Mouse (Mus musculus) G1E-ER4 (cell line): ENCODE results near the gene Fxyd3. TPM values are rescaled to one million over a fixed set of nuclear protein-coding genes. Genes with fewer than 3 reads are reported as not detected.

Source experiments
- GATA1 ChIP-seq: IDR thresholded peaks from one replicate; pipeline ENCODE4 v1.8.0; 2012; ENCODE audit warnings: low read length, inconsistent platforms
- polyA plus RNA-seq: library from polyadenylated mRNA; stranded (reverse); fragments of >175 nt; gene quantifications from 2 replicates; pipeline ENCODE4 v1.2.3, GENCODE M21; 2012

Fxyd3 gene
- polyA plus RNA-seq, 1 experiment: not detected

- no peak for TF ChIP-seq GATA1
Observed at GRCm38 (mm10) chr7:31049846-31050281, 26.6 kb downstream of the Fxyd3 start.

- no peak for TF ChIP-seq GATA1
Observed at GRCm38 (mm10) chr7:31049135-31049845, 27.2 kb downstream of the Fxyd3 start.

GRCm38 (mm10) chr7:31042431-31042910 is 34.0 kb downstream of the Fxyd3 start, which contains the start of gene Fxyd5:
Fxyd5 (minus strand) TSS chr7:31042481.
- TF ChIP-seq GATA1: no peak

GRCm38 (mm10) chr7:31041662-31042315 is 34.7 kb downstream of the Fxyd3 start:
- TF ChIP-seq GATA1: no peak

GRCm38 (mm10) chr7:31041023-31041407 is 35.5 kb downstream of the Fxyd3 start:
- no peak for TF ChIP-seq GATA1

GRCm38 (mm10) chr7:31040281-31041022 is 36.1 kb downstream of the Fxyd3 start:
- TF ChIP-seq GATA1: no peak

GRCm38 (mm10) chr7:31039011-31039410 is 37.5 kb downstream of the Fxyd3 start:
- TF ChIP-seq GATA1: no peak

GRCm38 (mm10) chr7:31037675-31038074 is 38.8 kb downstream of the Fxyd3 start:
- no peak for TF ChIP-seq GATA1

GRCm38 (mm10) chr7:31036917-31037316 is 39.6 kb downstream of the Fxyd3 start:
- TF ChIP-seq GATA1: no peak

- TF ChIP-seq GATA1: no peak
Observed at GRCm38 (mm10) chr7:31035291-31035690, 41.2 kb downstream of the Fxyd3 start.

GRCm38 (mm10) chr7:31034789-31035188 is 41.7 kb downstream of the Fxyd3 start:
- TF ChIP-seq GATA1: no peak

GRCm38 (mm10) chr7:31033409-31034165 is 42.9 kb downstream of the Fxyd3 start:
- no peak for TF ChIP-seq GATA1

GRCm38 (mm10) chr7:31031731-31032130 is 44.8 kb downstream of the Fxyd3 start:
- no peak for TF ChIP-seq GATA1

- no peak for TF ChIP-seq GATA1
Observed at GRCm38 (mm10) chr7:31030717-31031116, 45.8 kb downstream of the Fxyd3 start.

GRCm38 (mm10) chr7:31028609-31029008 is 47.9 kb downstream of the Fxyd3 start:
- no peak for TF ChIP-seq GATA1

Other genes starting within 250 kb of the Fxyd3 start
- gene Ffar3, start 220.5 kb downstream of the Fxyd3 start, polyA plus RNA-seq: not detected in 2 replicates
- gene Ffar1, start 215.1 kb downstream of the Fxyd3 start, polyA plus RNA-seq: not detected in 2 replicates
- not detected in 2 replicates for gene Cd22, start 196.4 kb downstream of the Fxyd3 start, polyA plus RNA-seq
- not detected in 2 replicates for gene Mag, start 161.8 kb downstream of the Fxyd3 start, polyA plus RNA-seq
- gene Hamp2, start 152.0 kb downstream of the Fxyd3 start, polyA plus RNA-seq: not detected in 2 replicates
- not detected in 2 replicates for gene Hamp, start 132.7 kb downstream of the Fxyd3 start, polyA plus RNA-seq
- 162 and 181 TPM in 2 replicates for gene Usf2, start 119.9 kb downstream of the Fxyd3 start, polyA plus RNA-seq
- not detected in 2 replicates for gene Lsr, start 103.2 kb downstream of the Fxyd3 start, polyA plus RNA-seq
- gene Fam187b, start 102.9 kb downstream of the Fxyd3 start, polyA plus RNA-seq: not detected in 2 replicates
- 0.09 and 0.35 TPM in 2 replicates for gene Fxyd5, start 34.2 kb downstream of the Fxyd3 start, polyA plus RNA-seq
- gene Fxyd7, start 25.2 kb downstream of the Fxyd3 start, polyA plus RNA-seq: not detected in 2 replicates
- not detected in 2 replicates for gene Fxyd1, start 19.5 kb downstream of the Fxyd3 start, polyA plus RNA-seq
- gene Lgi4, start 17.4 kb downstream of the Fxyd3 start, polyA plus RNA-seq: not detected in 2 replicates
- 0.16 and 0.21 TPM in 2 replicates for gene Hpn, start 38.6 kb upstream of the Fxyd3 start, polyA plus RNA-seq
- gene Scn1b, start 50.3 kb upstream of the Fxyd3 start, polyA plus RNA-seq: 0.11 and 0.17 TPM in 2 replicates
- gene Gramd1a, start 79.2 kb upstream of the Fxyd3 start, polyA plus RNA-seq: 89.7 and 102 TPM in 2 replicates
- gene Scgb2b2, start 213.8 kb upstream of the Fxyd3 start, polyA plus RNA-seq: not detected in 2 replicates
- not detected in 2 replicates for gene Scgb1b2, start 215.1 kb upstream of the Fxyd3 start, polyA plus RNA-seq